In the genomic region with DNA sequence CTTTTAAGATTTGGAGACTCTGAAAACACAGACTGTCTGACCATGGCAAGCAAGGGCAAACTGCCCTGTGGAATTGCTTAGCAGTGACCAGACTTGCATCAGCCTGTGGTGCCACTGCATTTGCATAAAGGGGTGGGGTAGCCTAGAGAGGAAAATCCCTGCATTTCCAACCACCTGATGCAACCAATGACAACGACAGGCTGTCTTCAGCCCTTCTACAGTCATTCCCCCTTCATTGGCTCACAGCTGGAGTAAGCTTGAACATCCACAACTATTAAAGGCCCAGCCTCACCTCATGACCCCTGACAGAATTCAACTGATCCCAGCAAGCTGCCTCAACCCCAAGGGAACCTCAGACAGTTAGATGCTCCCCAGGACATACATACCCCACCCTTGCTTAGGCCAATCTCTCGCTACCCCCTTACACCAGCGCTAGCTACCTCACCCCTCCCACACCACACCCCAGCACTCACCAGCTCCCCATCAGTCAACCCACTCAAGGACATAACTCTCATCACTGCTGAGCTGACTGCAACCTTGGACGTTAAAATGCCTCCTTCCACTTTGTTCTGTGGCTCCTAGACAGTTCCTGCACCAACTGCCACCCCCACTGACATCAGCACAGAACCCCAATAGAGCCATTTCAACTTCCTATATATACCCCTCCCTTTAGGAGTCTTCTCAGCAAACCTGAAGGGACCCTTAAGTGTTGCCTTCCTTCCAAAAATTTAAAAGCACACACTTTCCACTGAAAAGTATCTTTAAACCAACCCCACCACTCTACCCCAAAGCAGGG, we compare ENCODE assay signal across 1 mouse cellular context.
TF ChIP-seq lines count a peak whose summit lies in the region.

No protein-coding gene starts in this region.

TF ChIP-seq in CH12.LX, 34 proteins besides CTCF, POLR2A, EP300 and RAD21:
- TF ChIP-seq SIN3A (IDR thresholded peaks at IDR 0.05; ENCODE audit: low read length) (peak; percentile 99), MAFK (IDR thresholded peaks at IDR 0.05; ENCODE audit: insufficient replicate concordance, low read length) (no peak), ZKSCAN1 (IDR thresholded peaks at IDR 0.05; ENCODE audit: borderline replicate concordance, low read depth, low read length) (no peak), ETS1 (conservative IDR thresholded peaks at IDR 0.05; ENCODE audit: low read depth, low read length) (peak; percentile 89), MEF2A (IDR thresholded peaks at IDR 0.05; ENCODE audit: borderline replicate concordance, low read depth, low read length) (0 out of 2 replicates have a peak, but pooled peaks have one; percentile 3), BHLHE40 (IDR thresholded peaks at IDR 0.05; ENCODE audit: low read depth, low read length) (no peak), CHD2 (IDR thresholded peaks at IDR 0.05; ENCODE audit: low read length) (peak; percentile 32; the same call in 1 of the 2 replicates), NELFE (IDR thresholded peaks at IDR 0.05; ENCODE audit: low read depth, low read length) (peak; percentile 97), KAT2A (IDR thresholded peaks at IDR 0.05; ENCODE audit: insufficient replicate concordance, low read length) (peak; percentile 40; the same call in 1 of the 2 replicates), ZMIZ1 (IDR thresholded peaks at IDR 0.05; ENCODE audit: low read depth, low read length) (peak; percentile 95), ZNF384 (IDR thresholded peaks at IDR 0.05; ENCODE audit: low read depth, low read length) (no peak), TCF12 (IDR thresholded peaks at IDR 0.05; ENCODE audit: low read depth, low read length) (peak; percentile 89), NRF1 (IDR thresholded peaks at IDR 0.05; ENCODE audit: low read depth, low read length) (0 out of 2 replicates have a peak, but pooled peaks have one; percentile 25), ZC3H11A (IDR thresholded peaks at IDR 0.05; ENCODE audit: low read depth, low read length) (no peak), JUND (conservative IDR thresholded peaks at IDR 0.05; ENCODE audit: low read depth, low read length) (peak; percentile 67), MYC (IDR thresholded peaks at IDR 0.05; ENCODE audit: low read depth, low read length) (peak; percentile 89), USF1 (IDR thresholded peaks at IDR 0.05; ENCODE audit: low read depth, low read length) (peak; percentile 53), RCOR1 (conservative IDR thresholded peaks at IDR 0.05; ENCODE audit: low read depth, low read length) (peak; percentile 64; the same call in 1 of the 2 replicates), SMC3 (IDR thresholded peaks at IDR 0.05; ENCODE audit: low read depth, low read length) (no peak), USF2 (conservative IDR thresholded peaks at IDR 0.05; ENCODE audit: low read depth, low read length) (0 out of 2 replicates have a peak, but pooled peaks have one; percentile 32), GABPA (IDR thresholded peaks at IDR 0.05; ENCODE audit: insufficient replicate concordance, low read depth, low read length) (no peak), ELF1 (IDR thresholded peaks at IDR 0.05; ENCODE audit: low read depth, low read length) (0 out of 2 replicates have a peak, but pooled peaks have one; percentile 15), HCFC1 (IDR thresholded peaks at IDR 0.05; ENCODE audit: low read depth, low read length) (peak; percentile 35), MXI1 (IDR thresholded peaks at IDR 0.05; ENCODE audit: low read depth, low read length) (no peak; the same call in 1 of the 2 replicates), MAZ (IDR thresholded peaks at IDR 0.05; ENCODE audit: low read depth, low read length) (peak; percentile 59; the same call in 1 of the 2 replicates), TBP (conservative IDR thresholded peaks at IDR 0.05; ENCODE audit: low read depth, low read length) (peak; percentile 98), E2F4 (IDR thresholded peaks at IDR 0.05; ENCODE audit: insufficient replicate concordance, low read depth, low read length) (no peak), CHD1 (IDR thresholded peaks at IDR 0.05; ENCODE audit: low read depth, low read length) (peak; percentile 96; the same call in 1 of the 2 replicates), JUN (IDR thresholded peaks at IDR 0.05; ENCODE audit: insufficient read depth, low read depth, low read length) (no peak; the same call in 1 of the 2 replicates), POLR2AphosphoS2 (IDR thresholded peaks at IDR 0.05; ENCODE audit: low read depth, low read length) (peak; percentile 93; the same call in 1 of the 2 replicates), IRF4 (IDR thresholded peaks at IDR 0.05; ENCODE audit: low read depth, low read length) (peak; percentile 63; the same call in 1 of the 2 replicates), UBTF (IDR thresholded peaks at IDR 0.05; ENCODE audit: low read depth, low read length) (no peak; the same call in 1 of the 2 replicates), MAX (IDR thresholded peaks at IDR 0.05; ENCODE audit: low read length) (peak; percentile 36; the same call in 1 of the 2 replicates), PAX5 (IDR thresholded peaks at IDR 0.05; ENCODE audit: low read length) (no peak)
